Mouse (Mus musculus) myocyte (in vitro differentiated cells): ENCODE data around the gene Adcy9. TPM values are rescaled to one million over a fixed set of nuclear protein-coding genes. Genes with fewer than 3 reads are reported as not detected.

Source experiments
- H3K27me3 ChIP-seq: one replicate; pipeline ENCODE4 v1.6.1; 2011; ENCODE audit not compliant: control insufficient read depth, insufficient read depth, insufficient read length
- H3K36me3 ChIP-seq: one replicate; pipeline ENCODE4 v1.6.1; 2011; ENCODE audit not compliant: control insufficient read depth, insufficient read depth
- H3K4me2 ChIP-seq: one replicate; pipeline ENCODE4 v1.6.1; 2011; ENCODE audit warnings: low read depth, control low read depth
- H3K4me3 ChIP-seq: one replicate; pipeline ENCODE4 v1.5.1; 2011; ENCODE audit warnings: mild to moderate bottlenecking, control low read depth, moderate library complexity
- H3K79me2 ChIP-seq: one replicate; pipeline ENCODE4 v1.6.1; 2011; ENCODE audit not compliant: control insufficient read depth, insufficient read depth
- H3ac ChIP-seq: one replicate; pipeline ENCODE4 v1.6.1; 2011; ENCODE audit not compliant: control insufficient read depth, insufficient read length
- CEBPB ChIP-seq: IDR thresholded peaks from 2 replicates; pipeline ENCODE4 v1.6.1; 2011; ENCODE audit warnings: mild to moderate bottlenecking, moderate library complexity; ENCODE audit not compliant: poor library complexity, insufficient read depth, severe bottlenecking
- E2F4 ChIP-seq: IDR thresholded peaks from one replicate; pipeline ENCODE4 v1.6.1; 2011; ENCODE audit warnings: mild to moderate bottlenecking, control low read depth, moderate library complexity; ENCODE audit not compliant: insufficient read depth
- MAX ChIP-seq: IDR thresholded peaks from one replicate; pipeline ENCODE4 v1.6.1; 2011; ENCODE audit warnings: low read depth, mild to moderate bottlenecking, control low read depth
- MYOD1 ChIP-seq, 3 experiments: IDR thresholded peaks; one replicate each; pipeline ENCODE4 v1.6.1; 2011; ENCODE audit warnings: control low read depth in 2 of 3, low read depth in 2 of 3, mild to moderate bottlenecking in 2 of 3, moderate library complexity in 1 of 3; ENCODE audit not compliant: insufficient read length in 2 of 3, control insufficient read depth in 1 of 3
- MYOG ChIP-seq, 3 experiments: IDR thresholded peaks; one replicate each; pipeline ENCODE4 v1.6.1; 2011; ENCODE audit warnings: control low read depth in 2 of 3, low read depth in 2 of 3, mild to moderate bottlenecking in 2 of 3; ENCODE audit not compliant: insufficient read length in 2 of 3, control insufficient read depth in 1 of 3, insufficient read depth in 1 of 3
- POLR2A ChIP-seq: IDR thresholded peaks from one replicate; pipeline ENCODE4 v1.6.1; 2011; ENCODE audit warnings: low read depth, mild to moderate bottlenecking, control low read depth, moderate library complexity; ENCODE audit not compliant: insufficient read length
- POLR2AphosphoS2 ChIP-seq: IDR thresholded peaks from one replicate; pipeline ENCODE4 v1.6.1; 2011; ENCODE audit warnings: low read depth, control low read depth; ENCODE audit not compliant: insufficient read length
- REST ChIP-seq: IDR thresholded peaks from one replicate; pipeline ENCODE4 v1.6.1; 2011; ENCODE audit warnings: mild to moderate bottlenecking, control low read depth, moderate library complexity; ENCODE audit not compliant: insufficient read depth, insufficient read length
- SRF ChIP-seq: IDR thresholded peaks from one replicate; pipeline ENCODE4 v1.6.1; 2011; ENCODE audit warnings: low read depth; ENCODE audit not compliant: control insufficient read depth, insufficient read length
- TCF12 ChIP-seq: IDR thresholded peaks from one replicate; pipeline ENCODE4 v1.6.1; 2011; ENCODE audit warnings: mild to moderate bottlenecking, control low read depth; ENCODE audit not compliant: poor library complexity, insufficient read depth, severe bottlenecking
- TCF3 ChIP-seq: IDR thresholded peaks from one replicate; pipeline ENCODE4 v1.6.1; 2011; ENCODE audit warnings: low read depth, control low read depth; ENCODE audit not compliant: insufficient read length
- USF1 ChIP-seq: IDR thresholded peaks from one replicate; pipeline ENCODE4 v1.6.1; 2011; ENCODE audit warnings: low read depth, mild to moderate bottlenecking, control low read depth, moderate library complexity
- polyA plus RNA-seq: library from polyadenylated mRNA; unstranded; fragments of >200 nt; fragmentation: generic; extraction: Trizol; gene quantifications from one replicate; pipeline ENCODE4 v1.2.1, GENCODE M21; 2012; ENCODE audit warnings: missing spikeins

The Adcy9 gene
- polyA plus RNA-seq, 1 experiment = 4.6 TPM

DNA sequence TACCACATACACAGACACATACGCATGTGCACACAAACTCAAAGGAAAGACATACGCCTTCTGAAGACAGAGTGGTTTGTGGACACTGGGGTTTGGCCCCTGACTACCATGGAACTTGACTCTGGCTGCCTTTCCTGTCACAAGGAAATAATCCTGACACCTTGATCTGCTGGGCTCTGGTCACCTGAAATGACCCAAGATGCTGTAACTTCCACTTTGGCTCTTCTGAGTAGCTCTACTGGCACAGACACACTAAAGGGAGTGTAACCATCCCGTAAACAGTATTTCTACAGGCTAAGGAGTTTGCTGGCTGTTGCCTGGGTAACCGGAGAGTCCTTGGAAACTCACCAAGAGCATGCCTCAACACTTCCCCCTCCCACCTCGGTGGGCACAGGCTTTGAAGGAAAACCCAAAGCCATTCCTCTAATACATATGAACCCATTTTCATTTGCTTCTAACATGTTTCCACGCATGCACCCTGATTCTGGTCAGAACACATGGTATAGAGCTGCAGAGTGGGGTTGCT is 102.2 kb downstream of the Adcy9 start:
- no peak overlapping the region for H3K4me3 ChIP-seq
- no peak overlapping the region for H3ac ChIP-seq
- H3K27me3 ChIP-seq = no peaks in the 10 kb centered on the region
- H3K4me2 ChIP-seq = peak overlapping the region; percentile 3
- no peaks in the 10 kb centered on the region for H3K36me3 ChIP-seq
- no peaks in the 10 kb centered on the region for H3K79me2 ChIP-seq
- TF ChIP-seq POLR2AphosphoS2 = no peak
- TF ChIP-seq POLR2A = no peak
- no peak for TF ChIP-seq USF1
- no peak for TF ChIP-seq MYOD1 (IDR thresholded peaks at IDR 0.05; ENCODE audit: control insufficient read depth in 1 of 3, insufficient read length in 2 of 3, low read depth in 2 of 3)
- TF ChIP-seq CEBPB = no peak
- TF ChIP-seq REST = no peak
- no peak for TF ChIP-seq TCF3
- no peak for TF ChIP-seq SRF

DNA sequence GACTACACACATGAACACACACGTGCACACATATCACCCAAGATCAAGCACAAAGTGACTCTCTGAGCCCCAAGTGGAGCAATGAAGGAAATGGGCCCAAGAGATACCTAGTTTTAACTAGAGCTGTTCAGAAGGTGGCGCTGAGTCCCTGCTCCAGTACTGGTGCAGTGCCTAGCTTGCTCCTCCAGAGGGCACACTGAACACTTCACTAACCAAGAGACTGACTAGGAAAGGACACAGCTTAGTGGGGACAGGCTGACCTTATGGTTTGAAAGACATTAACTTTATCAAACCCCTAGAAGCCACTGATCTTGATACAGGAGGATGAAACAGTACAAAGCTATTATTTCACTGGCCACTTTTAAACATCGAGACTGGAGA is 104.2 kb downstream of the Adcy9 start:
- H3K4me3 ChIP-seq = no peak overlapping the region
- no peaks in the 10 kb centered on the region for H3K27me3 ChIP-seq
- H3K36me3 ChIP-seq = no peaks in the 10 kb centered on the region
- no peak overlapping the region for H3ac ChIP-seq
- no peak overlapping the region for H3K4me2 ChIP-seq
- no peak for TF ChIP-seq CEBPB
- TF ChIP-seq USF1 = no peak
- TF ChIP-seq MYOG (IDR thresholded peaks at IDR 0.05; ENCODE audit: control insufficient read depth in 1 of 3, insufficient read depth in 1 of 3, insufficient read length in 2 of 3, low read depth in 2 of 3) = no peak
- no peak for TF ChIP-seq TCF12
- TF ChIP-seq SRF = no peak
- no peak for TF ChIP-seq MYOD1 (IDR thresholded peaks at IDR 0.05; ENCODE audit: control insufficient read depth in 1 of 3, insufficient read length in 2 of 3, low read depth in 2 of 3)
- no peak for TF ChIP-seq E2F4
- no peaks in the 10 kb centered on the region for H3K79me2 ChIP-seq

DNA sequence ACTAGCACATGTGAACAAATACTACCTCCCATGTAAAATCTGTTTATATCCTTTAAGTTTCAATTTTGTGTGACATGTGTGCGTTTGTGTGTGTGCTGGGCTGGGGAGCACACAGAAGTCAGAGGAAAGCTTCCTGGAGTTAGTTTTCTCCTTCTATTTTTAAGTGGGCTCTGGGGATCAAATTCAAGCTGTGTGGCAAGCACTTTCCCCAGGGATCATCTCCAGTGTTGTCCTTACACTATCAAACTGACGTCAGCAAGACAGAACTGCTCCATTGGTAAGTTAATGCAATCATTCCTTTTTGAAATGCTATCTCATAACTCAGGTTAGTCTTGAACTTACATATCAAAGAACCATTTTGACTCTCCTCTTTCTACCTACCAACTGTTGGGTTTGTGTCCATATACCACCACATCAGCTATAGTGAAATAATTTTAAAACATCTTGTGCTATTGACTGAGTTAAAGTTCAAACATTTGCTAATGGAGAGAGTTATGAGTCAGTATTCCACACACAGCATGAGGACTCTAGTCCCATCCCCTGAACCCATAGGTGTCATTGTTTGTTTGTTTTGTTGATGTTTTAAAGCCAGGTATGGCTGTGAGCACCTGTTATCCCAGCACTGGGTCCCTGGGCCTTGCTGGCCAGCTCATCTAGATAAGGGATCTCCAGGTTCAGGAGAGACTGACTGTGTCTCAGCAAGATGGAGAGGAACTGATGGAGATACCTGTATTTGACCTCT is 104.8 kb downstream of the Adcy9 start:
- Histone ChIP-seq H3K27me3 (no peaks in the 10 kb centered on the region), H3K36me3 (no peaks in the 10 kb centered on the region), H3K79me2 (no peaks in the 10 kb centered on the region), H3K4me2 (no peak overlapping the region), H3K4me3 (no peak overlapping the region), H3ac (no peak overlapping the region)
- TF ChIP-seq TCF3 = no peak
- TF ChIP-seq REST = no peak
- no peak for TF ChIP-seq POLR2A
- no peak for TF ChIP-seq USF1
- TF ChIP-seq E2F4 = no peak
- no peak for TF ChIP-seq CEBPB
- TF ChIP-seq TCF12 = no peak
- no peak for TF ChIP-seq MYOG (IDR thresholded peaks at IDR 0.05; ENCODE audit: control insufficient read depth in 1 of 3, insufficient read depth in 1 of 3, insufficient read length in 2 of 3, low read depth in 2 of 3)
- TF ChIP-seq MAX = no peak
- TF ChIP-seq SRF = no peak
- no peak for TF ChIP-seq POLR2AphosphoS2
- no peak for TF ChIP-seq MYOD1 (IDR thresholded peaks at IDR 0.05; ENCODE audit: control insufficient read depth in 1 of 3, insufficient read length in 2 of 3, low read depth in 2 of 3)

DNA sequence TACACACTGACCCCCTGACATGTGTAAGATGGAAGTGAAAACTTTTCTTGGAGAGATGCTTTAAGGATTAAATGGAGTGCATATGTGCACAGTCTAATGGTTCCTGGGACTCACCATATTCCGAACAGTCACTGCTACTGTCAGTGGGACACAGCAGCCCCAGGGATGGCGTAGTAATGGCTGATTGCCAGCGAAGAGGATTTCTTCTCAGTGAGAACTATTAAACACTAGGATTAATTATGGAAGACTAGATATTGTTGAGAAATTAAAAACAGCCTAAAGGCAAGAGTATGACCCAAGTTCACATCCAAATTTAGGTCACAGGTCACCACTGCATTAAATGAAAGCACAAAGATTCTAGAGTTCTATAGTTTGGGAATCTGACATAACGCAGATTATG is 105.4 kb downstream of the Adcy9 start:
- no peak for TF ChIP-seq REST
- TF ChIP-seq TCF3 = no peak
- TF ChIP-seq USF1 = no peak
- TF ChIP-seq TCF12 = no peak
- TF ChIP-seq MYOD1 (IDR thresholded peaks at IDR 0.05; ENCODE audit: control insufficient read depth in 1 of 3, insufficient read length in 2 of 3, low read depth in 2 of 3) = no peak
- no peak for TF ChIP-seq POLR2AphosphoS2
- TF ChIP-seq MAX = no peak
- no peak for TF ChIP-seq SRF
- no peak for TF ChIP-seq CEBPB
- no peak for TF ChIP-seq MYOG (IDR thresholded peaks at IDR 0.05; ENCODE audit: control insufficient read depth in 1 of 3, insufficient read depth in 1 of 3, insufficient read length in 2 of 3, low read depth in 2 of 3)
- TF ChIP-seq E2F4 = no peak
- TF ChIP-seq POLR2A = no peak
- no peaks in the 10 kb centered on the region for H3K27me3 ChIP-seq
- no peaks in the 10 kb centered on the region for H3K79me2 ChIP-seq
- H3K4me3 ChIP-seq = no peak overlapping the region
- no peak overlapping the region for H3ac ChIP-seq
- H3K4me2 ChIP-seq = no peak overlapping the region
- H3K36me3 ChIP-seq = no peaks in the 10 kb centered on the region

DNA sequence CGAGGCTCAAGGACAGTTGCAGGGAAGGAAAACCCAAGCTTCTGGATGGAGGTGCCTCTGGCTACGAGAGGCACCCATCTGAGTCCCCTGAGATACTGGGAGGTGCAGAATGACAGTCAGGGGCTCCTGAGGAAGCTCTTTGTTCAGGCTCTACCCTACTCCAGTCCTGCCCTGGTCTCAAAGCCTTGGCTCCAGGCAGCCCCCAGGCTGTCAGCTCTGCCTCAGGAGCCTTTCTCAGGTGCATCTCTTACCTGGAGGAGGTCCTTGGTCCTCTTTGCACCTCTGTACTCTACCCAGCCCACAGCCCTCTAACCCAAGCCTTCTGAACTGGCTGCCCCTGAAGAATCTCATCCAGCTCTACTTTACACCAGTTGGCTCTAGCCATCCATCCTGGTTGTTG is 108.3 kb downstream of the Adcy9 start:
- TF ChIP-seq TCF3 (no peak), SRF (no peak), CEBPB (no peak), REST (no peak), POLR2AphosphoS2 (no peak)
- no peak overlapping the region for H3ac ChIP-seq
- no peak overlapping the region for H3K4me3 ChIP-seq
- H3K4me2 ChIP-seq = no peak overlapping the region
- H3K36me3 ChIP-seq = no peaks in the 10 kb centered on the region
- H3K79me2 ChIP-seq = no peaks in the 10 kb centered on the region
- H3K27me3 ChIP-seq = no peaks in the 10 kb centered on the region
